Mouse (Mus musculus): ENCODE data around the gene Fbln5.

The Fbln5 gene

DNA sequence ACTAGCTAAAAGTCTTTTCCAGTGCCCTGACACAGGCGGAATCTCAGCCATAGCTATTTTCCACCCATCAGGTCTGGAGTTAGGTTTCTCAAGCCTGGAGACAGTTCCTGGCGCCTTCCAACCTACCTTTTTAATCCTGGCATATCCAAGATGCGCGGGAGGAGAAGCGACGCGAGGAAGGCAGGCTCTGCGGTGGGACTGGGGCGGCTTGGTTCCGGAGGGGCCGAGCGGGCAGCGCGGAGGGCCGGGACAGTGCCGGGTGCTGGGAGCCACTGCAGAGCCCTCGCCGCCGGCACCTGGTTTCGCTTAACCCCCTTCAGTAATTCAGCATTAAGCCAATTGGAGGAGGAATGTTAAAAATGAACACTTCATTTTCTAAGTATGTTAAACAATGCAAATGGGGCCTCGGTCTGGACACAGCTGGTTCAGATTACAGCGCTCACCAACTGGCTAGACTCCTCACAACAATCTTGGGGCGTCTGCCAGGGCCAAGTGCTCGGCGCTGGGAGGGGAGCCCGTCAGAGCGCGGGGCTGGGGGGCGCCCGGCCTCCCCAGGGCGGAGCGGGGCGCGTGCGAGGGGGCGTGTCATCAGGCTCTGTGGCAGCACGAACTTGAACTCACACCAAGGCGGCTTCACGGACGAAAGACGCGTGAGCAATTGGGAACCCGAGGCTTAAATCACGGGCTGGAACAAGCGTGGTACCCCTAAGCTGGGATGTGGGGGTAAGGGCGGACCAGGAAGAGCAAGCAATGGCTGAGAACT lies at the start of gene Fbln5:
Gene Fbln5, minus strand, starts transcription at position 448 of the 763 bp plus-strand sequence.
- in situ Hi-C loops (cut with MboI, MseI) = no loop called here

DNA sequence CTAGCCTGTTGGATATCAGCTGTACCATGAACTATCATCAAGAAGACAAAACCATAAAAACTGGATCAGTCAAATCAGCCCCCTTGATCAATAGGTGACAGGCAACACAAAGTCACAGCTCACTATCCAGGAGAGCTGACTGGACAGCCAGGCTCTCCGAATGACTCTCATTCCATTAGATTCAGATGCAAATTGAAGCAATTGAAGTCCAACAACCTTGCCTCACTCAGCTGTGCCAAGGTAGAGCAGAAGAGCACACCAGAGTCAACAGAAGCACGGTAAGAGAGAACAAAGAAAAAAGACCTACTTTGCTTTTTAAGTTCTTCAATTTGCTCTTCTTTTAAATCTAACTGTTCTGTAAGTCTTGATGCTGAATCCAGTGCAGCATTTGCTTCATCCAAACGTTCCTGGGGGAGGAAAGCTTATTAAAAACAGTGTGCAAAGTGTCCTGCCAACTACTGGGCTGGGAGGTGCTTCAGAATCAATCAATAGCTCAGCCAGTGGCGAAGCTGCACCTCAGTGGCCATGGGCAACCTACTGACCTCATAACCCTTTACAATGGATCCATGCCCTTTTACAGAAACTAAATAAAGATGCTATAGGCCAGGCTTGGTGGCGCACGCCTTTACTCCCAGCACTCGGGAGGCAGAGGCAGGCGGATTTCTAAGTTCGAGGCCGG lies 43.6 kb upstream of the Fbln5 start:
- in situ Hi-C loops (cut with MboI, MseI) = loop anchor here (10.0 kb wide), 1 partner anchor 1232 kb away; no protein-coding TSS in a partner anchor

DNA sequence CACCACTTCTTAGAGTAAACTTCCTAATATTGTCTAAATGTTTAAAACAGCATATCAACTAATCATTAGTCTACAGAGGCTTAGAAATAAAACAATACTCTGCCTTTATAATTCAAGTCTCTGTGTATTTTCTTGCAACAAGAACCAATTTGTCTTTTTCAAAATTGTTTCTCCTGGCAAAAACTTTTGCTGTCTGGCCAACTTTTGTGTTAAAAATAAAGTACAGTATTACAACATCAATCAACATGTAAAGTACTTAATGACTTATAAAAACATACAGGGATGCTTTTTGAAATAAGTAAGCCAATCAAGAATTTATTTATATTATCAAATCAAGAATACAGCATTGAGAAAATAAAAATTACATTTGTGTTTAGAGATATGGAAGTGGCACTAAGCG lies 41.4 kb upstream of the Fbln5 start:
- in situ Hi-C loops (cut with MboI, MseI) = loop anchor here (10.0 kb wide), 1 partner anchor 1235 kb away; no protein-coding TSS in a partner anchor

DNA sequence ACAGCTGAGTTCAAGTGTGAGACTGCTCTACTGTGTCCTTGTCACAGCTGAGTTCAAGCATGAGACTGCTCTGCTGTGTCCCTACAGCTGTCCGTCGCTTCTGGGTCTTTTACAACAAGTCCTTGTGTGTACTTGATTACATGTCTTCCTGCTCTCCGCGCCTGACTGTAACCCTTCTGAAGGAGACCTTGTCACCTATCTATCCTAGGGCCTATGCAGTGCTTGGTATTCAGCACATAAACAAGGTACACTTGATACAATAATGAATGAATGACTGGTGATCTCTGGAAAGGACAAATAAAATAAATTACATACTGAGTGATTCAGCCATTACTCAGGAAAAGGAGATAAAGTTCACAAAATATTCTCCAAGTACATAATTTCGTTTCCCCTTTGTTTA lies 39.2 kb upstream of the Fbln5 start:
- in situ Hi-C loops (cut with MboI, MseI) = no loop called here

DNA sequence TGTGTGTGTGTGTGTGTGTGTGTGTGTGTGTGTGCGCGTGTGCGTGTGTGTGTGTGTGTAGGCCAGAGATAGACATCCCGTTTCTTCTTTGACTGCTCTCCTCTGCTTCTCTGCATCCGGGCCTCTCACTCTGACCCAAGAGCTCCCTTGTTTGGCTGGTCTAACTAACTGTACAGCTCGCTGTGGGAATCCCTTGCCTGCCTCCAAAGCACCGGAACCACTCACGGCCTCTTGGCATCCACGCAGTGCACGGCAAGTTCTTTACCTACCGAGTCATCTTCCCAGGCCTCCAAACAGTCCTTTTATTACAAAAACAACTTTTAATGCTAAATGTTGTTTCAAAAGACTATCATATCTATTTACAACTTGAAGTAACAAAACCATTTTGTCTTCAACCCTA lies 35.5 kb upstream of the Fbln5 start:
- in situ Hi-C loops (cut with MboI, MseI) = no loop called here

DNA sequence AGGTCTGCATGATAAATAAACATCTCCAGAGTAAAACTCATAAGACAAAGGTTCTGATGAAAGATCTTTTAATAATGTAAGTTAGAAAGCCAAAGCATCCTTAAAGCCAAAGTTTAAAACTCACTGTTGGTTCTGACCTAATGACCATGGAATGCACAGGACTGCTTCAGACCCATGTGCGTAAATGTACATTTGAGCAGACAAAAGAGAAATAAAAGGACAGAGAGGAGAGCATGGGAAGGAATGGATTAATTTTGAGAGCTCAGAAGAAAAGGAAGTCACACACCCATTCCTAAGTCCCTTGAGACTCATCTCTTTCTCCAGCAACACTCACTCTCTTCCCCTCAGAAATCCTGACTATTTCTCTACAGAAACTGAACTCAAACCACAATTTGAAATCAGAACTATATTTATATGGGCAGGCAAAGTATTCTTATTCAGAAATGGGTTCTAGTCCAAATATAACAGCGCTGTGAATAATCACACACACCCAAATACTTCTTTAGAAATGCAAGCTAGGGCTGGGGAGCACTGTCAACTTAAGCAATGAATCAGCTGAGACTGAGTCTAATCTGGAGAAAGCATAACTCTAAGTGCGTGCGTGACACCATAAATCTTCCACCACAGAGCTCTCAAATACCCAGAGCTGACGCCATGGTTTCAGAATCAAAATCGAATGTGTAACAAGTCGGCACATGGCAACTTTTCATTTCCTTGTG lies 33.1 kb upstream of the Fbln5 start:
- in situ Hi-C loops (cut with MboI, MseI) = no loop called here

DNA sequence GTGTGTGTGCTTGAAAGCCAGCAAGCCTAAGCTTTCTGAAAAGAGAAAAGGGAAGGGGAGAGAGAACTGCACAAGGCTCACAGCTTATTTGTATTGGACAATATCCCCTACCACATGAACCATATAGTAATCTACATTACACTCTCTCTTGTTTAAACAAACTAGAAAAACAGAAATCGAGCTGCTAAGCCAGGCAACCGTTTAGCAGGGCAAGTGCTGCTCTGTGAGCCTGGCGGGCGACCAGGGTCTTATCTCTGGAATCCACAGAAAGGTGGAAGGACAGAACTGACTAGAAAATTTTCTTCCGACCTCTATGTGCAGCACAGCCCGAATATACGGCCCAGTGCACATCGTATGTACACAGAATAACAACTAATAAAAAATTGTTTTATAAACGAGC lies 32.5 kb upstream of the Fbln5 start:
- in situ Hi-C loops (cut with MboI, MseI) = no loop called here

DNA sequence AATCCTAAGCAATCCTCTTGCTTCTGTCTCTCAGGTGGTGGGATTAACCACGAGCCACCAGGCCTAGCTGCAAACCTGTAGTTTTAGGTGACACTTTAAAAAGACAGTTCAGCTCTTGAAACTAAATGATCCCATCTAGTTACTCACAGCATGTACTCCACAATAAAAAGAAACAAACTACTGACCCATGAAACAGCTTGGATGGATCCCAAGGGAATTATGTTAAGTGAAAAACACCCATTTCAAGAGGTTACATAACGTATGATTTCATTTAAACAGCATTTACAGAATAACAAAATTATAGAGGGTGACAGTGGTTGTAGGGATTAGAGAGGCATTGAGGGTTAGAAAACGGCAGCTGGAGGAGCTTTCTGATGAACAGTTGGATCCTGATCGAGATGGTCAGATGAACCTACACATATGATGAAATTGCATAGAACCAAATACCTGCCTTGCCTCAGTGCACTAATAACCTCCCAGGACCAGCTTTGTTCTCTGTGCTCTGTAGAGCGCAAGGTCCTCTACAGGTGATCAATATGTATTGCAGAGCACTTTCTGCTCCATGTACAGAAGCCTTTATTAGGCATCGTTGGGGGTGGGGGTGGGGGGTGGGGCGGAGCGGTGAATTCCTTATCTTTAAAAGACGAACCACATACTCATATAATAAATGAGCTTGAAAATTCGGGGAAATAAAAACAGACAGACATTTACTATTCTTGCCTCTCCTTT lies 17.9 kb upstream of the Fbln5 start:
- in situ Hi-C loops (cut with MboI, MseI) = no loop called here

DNA sequence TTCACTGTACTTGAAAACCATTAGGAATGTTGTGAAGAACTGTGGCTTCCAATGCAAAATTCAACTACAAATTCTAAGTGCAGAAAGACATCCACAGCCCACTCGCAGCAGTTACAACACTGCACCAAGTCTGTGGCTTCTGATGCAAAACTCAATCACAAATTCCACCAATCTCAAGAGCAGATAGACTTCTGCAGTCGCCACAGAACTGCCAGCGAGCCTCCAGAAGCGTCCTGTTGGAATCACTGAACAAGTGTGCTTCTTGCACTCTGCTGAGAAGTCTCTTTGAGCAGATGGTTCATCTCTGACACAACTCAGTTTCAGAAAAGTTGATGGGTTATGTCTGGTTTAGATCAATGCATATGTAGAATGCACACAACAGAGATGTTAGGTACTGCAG lies 15.9 kb upstream of the Fbln5 start:
- in situ Hi-C loops (cut with MboI, MseI) = no loop called here

DNA sequence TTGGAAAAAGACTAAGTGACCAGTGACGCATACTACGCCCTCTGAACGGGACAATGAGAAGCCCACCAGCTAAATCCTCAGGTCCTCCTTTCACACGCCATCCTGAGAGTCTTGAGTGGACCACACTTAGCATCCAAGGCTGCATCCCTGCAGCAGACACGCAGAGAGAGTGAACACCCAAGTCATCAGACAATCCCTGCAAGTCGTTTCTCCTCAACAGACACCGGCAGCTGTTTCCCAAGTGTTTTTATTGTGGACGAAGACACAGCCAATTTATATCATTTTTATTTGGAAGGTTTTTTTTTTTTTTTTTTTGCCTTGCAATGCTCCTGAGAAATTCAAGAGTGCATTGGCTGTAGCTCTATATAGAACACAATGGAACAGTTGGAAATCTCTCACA lies 14.9 kb upstream of the Fbln5 start:
- in situ Hi-C loops (cut with MboI, MseI) = no loop called here

DNA sequence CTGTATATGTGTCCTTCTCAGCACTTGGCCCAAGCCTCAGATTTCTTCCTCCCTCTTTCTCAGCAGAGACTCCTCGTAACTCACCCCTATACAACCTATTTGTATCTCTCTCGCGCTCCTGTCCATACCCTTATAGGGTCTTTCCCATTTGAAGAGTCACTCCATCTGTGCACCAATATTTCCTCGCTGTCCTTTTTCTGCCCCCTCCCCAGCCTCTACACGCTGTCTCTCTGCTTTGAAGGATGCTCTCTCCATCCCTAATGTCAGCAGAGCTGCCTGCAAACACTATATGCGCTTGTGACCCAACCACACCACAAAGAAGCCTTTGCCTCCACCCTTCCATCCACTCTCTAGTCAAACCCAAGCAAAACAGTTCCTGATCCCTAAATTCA lies 14.3 kb upstream of the Fbln5 start:
- in situ Hi-C loops (cut with MboI, MseI) = no loop called here

DNA sequence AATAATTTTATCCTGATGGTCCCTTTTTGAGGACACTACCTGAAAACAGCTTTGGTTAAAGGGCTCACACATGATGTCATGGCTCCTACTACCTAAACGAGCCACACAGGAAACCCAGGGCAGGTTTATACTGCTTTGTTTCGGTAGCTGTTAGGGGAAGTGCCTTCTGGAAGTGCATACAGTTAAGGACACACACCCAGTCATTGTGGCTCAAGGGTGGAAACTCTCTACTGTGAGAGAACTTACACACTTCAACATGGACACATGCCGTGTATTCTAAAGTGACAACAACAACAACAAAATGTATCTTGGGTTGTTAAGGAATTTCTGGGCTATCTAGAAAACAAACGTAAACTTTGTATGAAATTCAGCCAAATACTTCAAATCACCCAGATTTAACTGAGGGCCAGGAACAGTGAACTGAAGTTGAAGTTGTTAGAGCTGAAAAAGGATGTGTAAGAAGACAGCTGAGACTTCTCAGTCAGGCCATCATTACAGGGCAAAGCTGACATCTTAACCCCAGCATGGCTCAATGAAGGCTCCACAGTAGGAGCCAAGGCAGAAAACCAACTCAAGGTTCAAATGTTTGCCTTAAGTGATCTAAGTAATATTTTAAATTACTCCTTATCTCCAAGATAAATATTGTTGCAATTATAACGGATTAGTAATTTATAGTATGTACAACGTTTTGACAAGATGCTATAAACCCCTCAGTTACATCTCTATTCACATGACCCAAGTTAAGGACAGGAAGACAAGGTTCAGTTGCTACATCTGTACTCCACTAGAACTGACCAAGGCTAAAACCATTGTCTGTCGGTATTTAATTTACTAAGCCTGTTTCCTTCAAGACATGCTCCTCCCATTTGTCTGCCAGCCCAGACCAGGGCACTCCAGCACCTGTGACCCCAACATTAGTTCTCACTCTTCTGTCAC lies 13.6 kb upstream of the Fbln5 start:
- in situ Hi-C loops (cut with MboI, MseI) = no loop called here

DNA sequence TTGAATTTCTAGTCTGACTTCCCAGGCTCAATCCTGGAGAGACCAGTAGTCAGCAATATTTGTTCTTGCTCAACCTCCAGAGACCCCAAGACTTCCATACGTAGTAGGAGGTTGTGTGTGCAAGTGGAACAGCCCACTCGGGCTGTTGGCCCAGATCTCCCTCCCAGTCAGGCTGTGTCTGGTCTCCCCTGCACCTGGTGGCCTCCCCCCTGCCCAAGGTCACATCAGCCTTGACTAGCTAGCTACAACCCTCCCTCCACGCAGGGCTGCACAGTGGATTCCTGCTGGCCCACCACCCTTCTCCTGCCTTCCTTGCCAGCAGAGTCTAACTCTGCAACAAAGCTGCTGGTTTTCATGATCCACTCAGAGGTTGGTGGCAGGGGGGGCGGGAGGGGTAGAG lies 12.4 kb upstream of the Fbln5 start:
- in situ Hi-C loops (cut with MboI, MseI) = no loop called here

DNA sequence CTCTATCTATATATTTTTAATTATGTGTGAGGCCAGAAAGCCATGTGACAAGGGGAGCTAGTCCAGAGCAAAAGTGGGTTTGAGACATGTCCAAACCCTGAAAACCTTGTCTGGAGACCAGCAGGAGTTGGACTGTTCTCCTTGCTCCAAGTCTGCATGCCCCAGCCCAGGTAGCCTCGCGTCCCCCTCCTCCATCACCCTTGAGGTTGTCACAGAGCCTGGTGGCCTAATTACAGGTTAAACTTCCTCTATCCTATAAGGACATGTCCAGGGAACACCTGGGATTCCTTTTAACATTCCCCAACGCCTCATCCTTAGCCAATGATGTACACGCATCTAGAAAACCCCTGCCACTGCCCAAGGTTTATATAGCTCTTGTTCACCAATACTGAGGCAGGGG lies 4.3 kb upstream of the Fbln5 start:
- in situ Hi-C loops (cut with MboI, MseI) = no loop called here

DNA sequence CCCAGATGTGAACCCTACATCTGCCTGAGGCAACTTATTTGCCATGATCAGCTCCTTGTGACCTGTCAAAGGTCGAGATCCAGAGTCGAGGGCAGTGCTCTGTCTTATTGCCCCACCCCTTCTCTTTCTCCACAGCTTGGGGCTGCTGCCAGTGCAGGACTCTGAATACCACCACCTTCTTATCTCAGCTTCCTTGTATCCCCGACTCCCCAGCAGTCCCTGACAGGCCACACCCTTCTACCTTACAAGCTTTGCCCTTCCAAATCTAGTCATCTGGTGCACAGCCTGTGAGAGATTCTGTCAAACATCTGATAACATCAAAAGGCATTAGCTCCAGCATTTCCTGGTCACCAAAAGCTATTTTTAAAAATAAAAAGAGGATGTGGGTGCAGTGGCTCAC lies 2.7 kb upstream of the Fbln5 start:
- in situ Hi-C loops (cut with MboI, MseI) = no loop called here

DNA sequence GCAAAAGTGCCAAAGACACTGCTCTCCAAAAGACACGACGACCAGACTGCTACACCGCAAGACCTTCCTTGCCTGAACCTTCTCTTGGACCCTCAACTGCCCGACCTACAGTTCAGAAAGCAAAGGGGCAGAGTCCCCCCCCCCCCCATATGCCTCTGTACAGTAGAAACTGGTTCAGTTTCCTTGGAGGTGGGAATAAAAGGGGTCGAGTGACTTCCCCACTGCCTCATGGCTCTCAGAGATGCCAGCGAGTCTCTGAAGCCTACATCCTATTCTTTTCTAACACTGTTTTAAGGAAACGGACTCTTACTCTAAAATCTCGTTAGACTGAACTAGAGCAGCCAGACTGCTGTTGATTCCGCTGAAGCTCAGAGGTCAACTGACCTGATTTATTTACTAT lies 715 bp upstream of the Fbln5 start:
- in situ Hi-C loops (cut with MboI, MseI) = no loop called here

DNA sequence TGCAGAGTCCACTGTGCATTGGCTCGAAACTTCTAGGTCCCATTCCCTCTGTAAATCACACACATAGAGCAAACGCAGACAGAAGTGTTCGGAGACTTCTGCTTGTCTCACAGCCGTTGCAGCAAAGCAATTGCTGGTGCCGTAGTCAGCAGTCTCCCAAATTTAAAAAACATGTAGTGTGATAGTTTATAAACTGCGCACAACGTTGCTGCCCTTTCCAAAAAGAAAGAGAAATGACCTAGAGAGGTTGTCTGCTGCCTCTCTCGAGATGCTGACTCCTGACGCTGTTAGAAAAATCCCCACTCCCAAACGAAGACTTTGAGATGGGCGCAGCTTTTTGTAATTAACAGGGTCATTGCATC lies 628 bp downstream of the Fbln5 start:
- in situ Hi-C loops (cut with MboI, MseI) = no loop called here

DNA sequence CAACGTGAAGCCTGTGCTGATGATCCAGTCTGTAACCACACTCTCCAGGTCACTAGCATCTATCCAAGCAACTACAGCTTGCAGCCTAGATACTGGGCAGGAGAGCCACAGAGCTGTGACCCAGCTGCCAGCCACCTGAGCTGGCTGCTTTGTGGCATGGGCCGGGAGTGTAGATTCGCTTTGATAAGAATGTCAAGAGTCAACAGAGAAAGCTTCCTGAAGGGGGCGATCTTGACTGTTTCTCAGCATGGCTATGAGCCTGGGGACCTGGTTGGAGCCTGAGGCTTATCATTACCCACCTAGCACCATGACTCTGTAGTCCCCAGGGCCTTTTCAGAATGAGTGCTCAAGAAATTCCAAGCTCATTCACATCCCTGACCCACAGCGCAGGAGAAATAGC lies 2.0 kb downstream of the Fbln5 start:
- in situ Hi-C loops (cut with MboI, MseI) = no loop called here

DNA sequence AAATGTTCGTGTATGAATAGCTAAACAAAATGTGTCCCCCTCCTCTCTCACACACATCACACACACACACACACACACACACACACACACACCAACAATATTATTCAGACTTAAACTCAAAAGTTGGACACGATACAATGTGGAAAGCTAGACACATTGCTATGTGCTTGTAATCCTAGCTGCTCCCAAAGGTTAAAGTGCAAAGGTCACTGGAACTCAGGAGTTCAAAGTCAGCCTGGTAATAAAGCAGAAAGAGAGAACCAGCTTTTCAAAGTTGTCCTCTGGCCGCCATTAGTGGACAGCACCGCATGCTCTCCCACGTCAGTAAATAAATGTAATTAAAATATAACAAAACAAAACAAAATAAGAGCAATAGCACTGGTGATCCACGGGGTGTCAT lies 3.1 kb downstream of the Fbln5 start:
- in situ Hi-C loops (cut with MboI, MseI) = no loop called here

DNA sequence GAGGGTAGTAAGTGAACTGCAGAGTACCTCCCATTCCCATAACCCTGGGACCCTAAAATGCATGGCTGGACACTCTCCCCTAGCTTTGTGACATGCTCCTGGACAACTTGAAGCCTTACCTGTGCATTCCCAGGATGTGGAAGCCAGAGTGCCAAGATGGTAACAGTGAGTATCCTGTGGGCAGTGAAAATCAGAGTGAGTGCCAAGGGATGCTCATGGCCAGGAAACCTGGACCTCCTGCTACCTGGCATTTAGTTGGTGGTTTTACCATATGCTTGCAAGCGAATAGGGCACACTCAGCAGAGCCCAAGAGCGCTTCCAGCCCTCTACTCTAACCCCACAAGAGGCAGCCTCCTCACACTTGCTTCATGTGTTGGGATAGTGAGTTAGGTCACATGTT lies 4.4 kb downstream of the Fbln5 start:
- in situ Hi-C loops (cut with MboI, MseI) = no loop called here

DNA sequence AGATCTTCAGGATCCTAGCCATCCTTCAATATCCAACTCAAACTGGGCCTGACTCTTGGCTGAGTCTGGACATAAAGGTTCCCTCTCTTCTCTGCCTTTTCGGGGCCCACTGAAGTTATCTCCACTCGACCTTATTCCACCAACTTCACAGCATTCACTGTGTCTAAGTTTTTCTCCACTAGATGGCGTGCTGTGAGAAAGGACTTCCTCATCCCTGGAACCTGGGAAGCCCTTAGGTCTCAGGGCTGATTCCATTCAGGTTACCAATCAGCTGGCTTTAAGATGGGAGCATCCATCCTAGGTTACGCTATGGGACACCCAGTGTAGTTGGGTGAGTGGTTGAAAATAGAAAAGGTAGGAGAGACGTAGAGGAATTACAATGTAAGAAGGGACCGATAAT lies 7.7 kb downstream of the Fbln5 start:
- in situ Hi-C loops (cut with MboI, MseI) = no loop called here
